Mouse (Mus musculus): ENCODE measurements at regions not wholly inside any gene's neighbourhood (a gene's known extent, or its start where the extent isn't known, plus 50 kb on each side); places are given as distances from the start of the nearest gene placed in this dataset.

- Histone ChIP-seq H3K4me1 (replicated peaks) (peaks cover 36% of the 10 kb centered on the region), H3K36me3 (no peaks in the 10 kb centered on the region), H3K9me3 (replicated peaks) (no peaks in the 10 kb centered on the region), H3K27me3 (no peaks in the 10 kb centered on the region), H3K27ac (peak overlapping the region; percentile 8; the same call in 1 of the 2 replicates), H3K9ac (no peak overlapping the region), H3K4me2 (no peak overlapping the region), H3K4me3 (no peak overlapping the region)
- 23% methylated on average over 6 of the region's 6 CpGs for WGBS
- no peak for ATAC-seq (replicated peaks; ENCODE audit: insufficient number of reproducible peaks, insufficient read depth, low FRiP score, low read depth)
Measured at GRCm38 (mm10) chr14:54185265-54185830, 68.6 kb downstream of the Dad1 start.

GRCm38 (mm10) chr14:54183873-54184272, 70.0 kb downstream of the Dad1 start:
- ATAC-seq (replicated peaks; ENCODE audit: insufficient number of reproducible peaks, insufficient read depth, low FRiP score, low read depth), result no peak
- Histone ChIP-seq H3K9ac (no peak overlapping the region), H3K9me3 (replicated peaks) (no peaks in the 10 kb centered on the region), H3K4me3 (no peak overlapping the region), H3K4me1 (replicated peaks) (peaks cover 25% of the 10 kb centered on the region), H3K27me3 (no peaks in the 10 kb centered on the region), H3K4me2 (no peak overlapping the region), H3K27ac (no peak overlapping the region), H3K36me3 (no peaks in the 10 kb centered on the region)
- 72% methylated on average over 3 of the region's 3 CpGs for WGBS

- Histone ChIP-seq H3K9me3 (replicated peaks) (no peaks in the 10 kb centered on the region), H3K4me1 (replicated peaks) (peaks cover 31% of the 10 kb centered on the region), H3K4me3 (no peak overlapping the region), H3K27me3 (no peaks in the 10 kb centered on the region), H3K36me3 (no peaks in the 10 kb centered on the region), H3K9ac (no peak overlapping the region), H3K4me2 (no peak overlapping the region), H3K27ac (no peak overlapping the region)
- WGBS, result 87% methylated on average over 10 of the region's 10 CpGs
- ATAC-seq (replicated peaks; ENCODE audit: insufficient number of reproducible peaks, insufficient read depth, low FRiP score, low read depth), result no peak
Measured at GRCm38 (mm10) chr14:54182838-54183237, 71.1 kb downstream of the Dad1 start.

- Histone ChIP-seq H3K27ac (peak overlapping the region; percentile 64), H3K36me3 (no peaks in the 10 kb centered on the region), H3K9me3 (replicated peaks) (no peaks in the 10 kb centered on the region), H3K27me3 (no peaks in the 10 kb centered on the region), H3K4me2 (no peak overlapping the region), H3K4me1 (replicated peaks) (peaks cover 31% of the 10 kb centered on the region), H3K4me3 (no peak overlapping the region), H3K9ac (no peak overlapping the region)
- WGBS, result 60% methylated on average over 3 of the region's 3 CpGs
- no peak for ATAC-seq (replicated peaks; ENCODE audit: insufficient number of reproducible peaks, insufficient read depth, low FRiP score, low read depth)
Measured at GRCm38 (mm10) chr14:54181306-54181705, 72.6 kb downstream of the Dad1 start.

- peaks cover 25% of the 10 kb centered on the region for H3K4me1 ChIP-seq (replicated peaks)
- H3K27me3 ChIP-seq, result no peaks in the 10 kb centered on the region
- ATAC-seq (replicated peaks; ENCODE audit: insufficient number of reproducible peaks, insufficient read depth, low FRiP score, low read depth), result peak; percentile 34; the same call in 1 of the 2 replicates
- H3K9ac ChIP-seq, result no peak overlapping the region
- no peak overlapping the region for H3K4me3 ChIP-seq
- 69% methylated on average over 3 of the region's 3 CpGs for WGBS
- no peak overlapping the region for H3K4me2 ChIP-seq
- H3K36me3 ChIP-seq, result no peaks in the 10 kb centered on the region
- H3K9me3 ChIP-seq (replicated peaks), result no peaks in the 10 kb centered on the region
- peak overlapping the region; percentile 64 for H3K27ac ChIP-seq
Measured at GRCm38 (mm10) chr14:54180754-54181153, 73.2 kb downstream of the Dad1 start.

- Histone ChIP-seq H3K4me3 (no peak overlapping the region), H3K9ac (no peak overlapping the region), H3K9me3 (replicated peaks) (no peaks in the 10 kb centered on the region), H3K4me1 (replicated peaks) (peaks cover 23% of the 10 kb centered on the region), H3K36me3 (no peaks in the 10 kb centered on the region), H3K4me2 (no peak overlapping the region), H3K27me3 (no peaks in the 10 kb centered on the region), H3K27ac (peak overlapping the region; percentile 64)
- WGBS, result 45% methylated on average over 3 of the region's 3 CpGs
- ATAC-seq (replicated peaks; ENCODE audit: insufficient number of reproducible peaks, insufficient read depth, low FRiP score, low read depth), result no peak; the same call in 1 of the 2 replicates
Measured at GRCm38 (mm10) chr14:54180271-54180670, 73.6 kb downstream of the Dad1 start.

GRCm38 (mm10) chr14:54178856-54179255, 75.0 kb downstream of the Dad1 start:
- no peak overlapping the region for H3K9ac ChIP-seq
- no peaks in the 10 kb centered on the region for H3K9me3 ChIP-seq (replicated peaks)
- H3K36me3 ChIP-seq, result no peaks in the 10 kb centered on the region
- no peak overlapping the region for H3K27ac ChIP-seq
- 90% methylated on average over 3 of the region's 3 CpGs for WGBS
- H3K4me3 ChIP-seq, result no peak overlapping the region
- H3K4me2 ChIP-seq, result no peak overlapping the region
- ATAC-seq (replicated peaks; ENCODE audit: insufficient number of reproducible peaks, insufficient read depth, low FRiP score, low read depth), result no peak
- H3K4me1 ChIP-seq (replicated peaks), result peaks cover 16% of the 10 kb centered on the region
- no peaks in the 10 kb centered on the region for H3K27me3 ChIP-seq

GRCm38 (mm10) chr14:54176469-54176868, 77.4 kb downstream of the Dad1 start:
- Histone ChIP-seq H3K9ac (no peak overlapping the region), H3K4me1 (replicated peaks) (peaks cover 16% of the 10 kb centered on the region), H3K4me3 (no peak overlapping the region), H3K27ac (no peak overlapping the region), H3K27me3 (no peaks in the 10 kb centered on the region), H3K36me3 (no peaks in the 10 kb centered on the region), H3K9me3 (replicated peaks) (no peaks in the 10 kb centered on the region), H3K4me2 (no peak overlapping the region)
- no peak; the same call in 1 of the 2 replicates for ATAC-seq (replicated peaks; ENCODE audit: insufficient number of reproducible peaks, insufficient read depth, low FRiP score, low read depth)
- WGBS, result 44% methylated on average over 14 of the region's 14 CpGs

GRCm38 (mm10) chr14:54175476-54175875, 78.4 kb downstream of the Dad1 start:
- WGBS, result 69% methylated on average over 5 of the region's 5 CpGs
- Histone ChIP-seq H3K4me2 (no peak overlapping the region), H3K36me3 (no peaks in the 10 kb centered on the region), H3K9ac (no peak overlapping the region), H3K27me3 (no peaks in the 10 kb centered on the region), H3K9me3 (replicated peaks) (no peaks in the 10 kb centered on the region), H3K27ac (no peak overlapping the region), H3K4me1 (replicated peaks) (peaks cover 9% of the 10 kb centered on the region), H3K4me3 (no peak overlapping the region)
- no peak for ATAC-seq (replicated peaks; ENCODE audit: insufficient number of reproducible peaks, insufficient read depth, low FRiP score, low read depth)

- ATAC-seq (replicated peaks; ENCODE audit: insufficient number of reproducible peaks, insufficient read depth, low FRiP score, low read depth), result no peak
- Histone ChIP-seq H3K9me3 (replicated peaks) (no peaks in the 10 kb centered on the region), H3K4me3 (no peak overlapping the region), H3K4me2 (no peak overlapping the region), H3K9ac (no peak overlapping the region), H3K27ac (no peak overlapping the region), H3K27me3 (no peaks in the 10 kb centered on the region), H3K36me3 (no peaks in the 10 kb centered on the region), H3K4me1 (replicated peaks) (peaks cover 6% of the 10 kb centered on the region)
- 87% methylated on average over 5 of the region's 5 CpGs for WGBS
Measured at GRCm38 (mm10) chr14:54173316-54173715, 80.6 kb downstream of the Dad1 start.

- ATAC-seq (replicated peaks; ENCODE audit: insufficient number of reproducible peaks, insufficient read depth, low FRiP score, low read depth), result no peak
- Histone ChIP-seq H3K4me3 (no peak overlapping the region), H3K27ac (no peak overlapping the region), H3K4me1 (replicated peaks) (peaks cover 12% of the 10 kb centered on the region; the same call in 1 of the 2 replicates), H3K36me3 (no peaks in the 10 kb centered on the region), H3K27me3 (no peaks in the 10 kb centered on the region), H3K9me3 (replicated peaks) (no peaks in the 10 kb centered on the region), H3K9ac (no peak overlapping the region), H3K4me2 (no peak overlapping the region)
- WGBS, result 72% methylated on average over 7 of the region's 7 CpGs
Measured at GRCm38 (mm10) chr14:54169254-54169653, 84.7 kb downstream of the Dad1 start.

GRCm38 (mm10) chr14:54168414-54168931, 85.4 kb downstream of the Dad1 start:
- Histone ChIP-seq H3K9ac (no peak overlapping the region), H3K4me2 (no peak overlapping the region), H3K27me3 (no peaks in the 10 kb centered on the region), H3K27ac (no peak overlapping the region), H3K4me3 (no peak overlapping the region), H3K4me1 (replicated peaks) (peaks cover 12% of the 10 kb centered on the region; the same call in 1 of the 2 replicates), H3K9me3 (replicated peaks) (no peaks in the 10 kb centered on the region), H3K36me3 (no peaks in the 10 kb centered on the region)
- ATAC-seq (replicated peaks; ENCODE audit: insufficient number of reproducible peaks, insufficient read depth, low FRiP score, low read depth), result no peak
- 63% methylated on average over 4 of the region's 4 CpGs for WGBS
